Mouse (Mus musculus) kidney, embryonic 15.5 days (tissue): ENCODE results near the gene Foxo4. TPM values are rescaled to one million over a fixed set of nuclear protein-coding genes. Genes with fewer than 3 reads are reported as not detected.

ENCODE experiments used
- ATAC-seq: fragments of 200-750 bp; cut with Nextera tagmentation; replicated peaks from 2 replicates; pipeline ENCODE4 v1.8.0; 2017; ENCODE audit warnings: moderate TSS enrichment; ENCODE audit not compliant: low FRiP score
- H3K27ac ChIP-seq: fragments of 300-500 bp; sonication (generic); 2 replicates; pipeline ENCODE4 v1.5.1; 2015; ENCODE audit warnings: mild to moderate bottlenecking, inconsistent platforms
- H3K27me3 ChIP-seq: fragments of 300-500 bp; sonication (generic); 2 replicates; pipeline ENCODE4 v1.6.1; 2015; ENCODE audit warnings: inconsistent platforms
- H3K36me3 ChIP-seq: fragments of 300-500 bp; sonication (generic); 2 replicates; pipeline ENCODE4 v1.6.1; 2015; ENCODE audit warnings: inconsistent platforms
- H3K4me1 ChIP-seq: fragments of 300-500 bp; sonication (generic); 2 replicates; pipeline ENCODE4 v1.6.1; 2015; ENCODE audit warnings: inconsistent platforms
- H3K4me2 ChIP-seq: fragments of 300-500 bp; sonication (generic); 2 replicates; pipeline ENCODE4 v1.6.1; 2015; ENCODE audit warnings: moderate library complexity, mild to moderate bottlenecking, inconsistent platforms
- H3K4me3 ChIP-seq: fragments of 300-500 bp; sonication (generic); replicated peaks from 2 replicates; pipeline ENCODE4 v1.5.1; 2015; ENCODE audit warnings: mild to moderate bottlenecking, inconsistent platforms
- H3K9ac ChIP-seq: fragments of 300-500 bp; sonication (generic); 2 replicates; pipeline ENCODE4 v1.6.1; 2015; ENCODE audit warnings: mild to moderate bottlenecking, inconsistent platforms
- H3K9me3 ChIP-seq: fragments of 300-500 bp; sonication (generic); replicated peaks from 2 replicates; pipeline ENCODE4 v1.6.1; 2016; ENCODE audit warnings: inconsistent platforms
- WGBS: fragments of 180-500 bp; shearing (Covaris S2); methylation state at CpG from one replicate; pipeline ENCODE4 v1.1.7; 2015; ENCODE audit warnings: mixed read lengths; 5-methylcytosine and 5-hydroxymethylcytosine counted together
- polyA plus RNA-seq: library from polyadenylated mRNA; unstranded; fragments of >200 nt; fragmentation: Nextera tagmentation; extraction: Ambion mirVana; gene quantifications from 2 replicates; pipeline ENCODE4 v1.2.1, GENCODE M21; 2015

The Foxo4 gene
- polyA plus RNA-seq = 3.2 and 3.3 TPM in 2 replicates

DNA sequence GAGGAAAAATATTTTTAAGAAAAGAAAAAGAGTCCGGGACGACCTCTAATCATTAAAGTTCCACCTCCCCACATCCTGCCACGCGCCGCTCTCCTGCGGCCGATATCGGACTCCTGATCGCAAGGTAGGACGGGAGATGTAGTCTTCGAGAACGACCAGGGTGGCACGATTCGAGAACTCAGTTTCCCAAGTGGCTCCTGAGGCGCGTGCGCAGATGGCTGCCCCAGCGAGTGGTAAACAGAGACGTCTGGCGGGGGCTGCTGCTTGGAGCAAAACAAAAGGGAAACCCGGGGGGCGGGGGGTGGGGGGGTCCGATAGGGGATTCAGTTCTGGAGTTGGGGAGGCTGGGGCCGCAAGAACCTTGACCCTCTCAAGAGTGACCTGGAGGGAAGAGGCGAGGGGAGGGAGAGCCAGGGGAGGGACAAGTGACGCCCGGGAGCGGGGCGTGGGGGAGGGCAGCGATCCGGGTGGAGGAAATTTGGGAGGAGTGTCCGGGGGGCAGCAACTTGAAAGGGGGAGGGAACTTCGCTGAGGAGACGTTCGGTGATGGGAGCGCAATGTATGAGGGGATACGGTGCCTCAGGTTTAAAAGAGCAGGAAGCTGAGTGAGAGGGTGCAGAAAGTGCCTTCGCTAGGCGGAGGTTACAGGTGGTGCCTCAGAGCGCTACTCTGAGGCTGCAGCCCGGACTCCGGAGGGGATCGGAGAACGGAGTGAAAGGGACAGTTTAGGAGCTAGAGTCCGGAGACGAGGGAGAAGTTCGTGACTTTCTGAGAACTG, at the start of gene Foxo4:
Gene Foxo4, plus strand, starts transcription at position 577 of the 778 bp plus-strand sequence.
- WGBS = 21% methylated on average over 47 of the region's 47 CpGs

GRCm38 (mm10) chrX:101221834-101222795, 32.2 kb upstream of the Foxo4 start, which contains the start of gene Snx12:
Snx12 (minus strand) TSS chrX:101222563.
- Histone ChIP-seq H3K36me3 (no peaks in the 10 kb centered on the region), H3K4me3 (peak within 1 kb of the TSS; percentile 59), H3K9me3 (no peaks in the 10 kb centered on the region), H3K4me1 (0 out of 2 replicates have a peak, but pooled peaks cover 4% of the 10 kb centered on the region), H3K27ac (peak within 1 kb of the TSS; percentile 81), H3K4me2 (peak within 1 kb of the TSS; percentile 58), H3K27me3 (peaks cover 35% of the 10 kb centered on the region), H3K9ac (peak within 1 kb of the TSS; percentile 48)
- WGBS = 23% methylated on average over 55 of the region's 55 CpGs
- ATAC-seq = peak; percentile 96

More for the DNA sequence above, at the start of gene Foxo4:
- Histone ChIP-seq H3K9me3 (no peaks in the 10 kb centered on the region), H3K4me1 (peaks cover 6% of the 10 kb centered on the region), H3K27me3 (peaks cover 19% of the 10 kb centered on the region), H3K27ac (peak within 1 kb of the TSS; percentile 79), H3K4me3 (peak within 1 kb of the TSS; percentile 50), H3K4me2 (peak within 1 kb of the TSS; percentile 61), H3K9ac (peak within 1 kb of the TSS; percentile 49), H3K36me3 (0 out of 2 replicates have a peak, but pooled peaks cover 7% of the 10 kb centered on the region)
- ATAC-seq = peak; percentile 94

DNA sequence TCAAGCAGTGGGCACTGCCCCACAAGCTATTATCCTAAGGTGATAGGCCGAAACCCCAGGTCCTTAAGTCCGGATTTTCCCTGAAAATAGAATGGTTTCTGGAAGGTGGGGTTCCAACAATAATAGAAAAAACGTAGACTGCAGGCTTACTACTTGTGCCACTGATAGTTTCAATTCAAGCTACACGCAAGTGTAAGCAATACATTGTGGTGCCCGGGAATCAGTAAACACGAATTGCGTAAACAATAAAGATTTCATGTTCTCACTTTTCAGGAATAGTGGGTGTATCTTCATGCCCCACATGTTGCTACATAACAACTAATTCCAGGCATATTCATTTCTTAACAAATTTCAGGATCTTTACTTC, 31.5 kb upstream of the Foxo4 start:
- ATAC-seq = no peak; the same call in 1 of the 2 replicates
- 34% methylated on average over 7 of the region's 7 CpGs for WGBS
- Histone ChIP-seq H3K4me1 (0 out of 2 replicates have a peak, but pooled peaks cover 4% of the 10 kb centered on the region), H3K4me3 (peak overlapping the region; percentile 59), H3K36me3 (no peaks in the 10 kb centered on the region), H3K27me3 (peaks cover 33% of the 10 kb centered on the region), H3K9ac (no peak overlapping the region), H3K4me2 (peak overlapping the region; percentile 58), H3K27ac (peak overlapping the region; percentile 62), H3K9me3 (no peaks in the 10 kb centered on the region)

- no peak for ATAC-seq
- H3K9ac ChIP-seq = no peak overlapping the region
- H3K36me3 ChIP-seq = no peaks in the 10 kb centered on the region
- H3K27me3 ChIP-seq = peaks cover 29% of the 10 kb centered on the region
- H3K9me3 ChIP-seq = no peaks in the 10 kb centered on the region
- no peak overlapping the region for H3K4me2 ChIP-seq
- no peaks in the 10 kb centered on the region for H3K4me1 ChIP-seq
- WGBS = 20% methylated on average over 1 of the region's 1 CpGs
- H3K4me3 ChIP-seq = no peak overlapping the region
- H3K27ac ChIP-seq = no peak overlapping the region
Measured at GRCm38 (mm10) chrX:101245011-101245410, 9.3 kb upstream of the Foxo4 start.

DNA sequence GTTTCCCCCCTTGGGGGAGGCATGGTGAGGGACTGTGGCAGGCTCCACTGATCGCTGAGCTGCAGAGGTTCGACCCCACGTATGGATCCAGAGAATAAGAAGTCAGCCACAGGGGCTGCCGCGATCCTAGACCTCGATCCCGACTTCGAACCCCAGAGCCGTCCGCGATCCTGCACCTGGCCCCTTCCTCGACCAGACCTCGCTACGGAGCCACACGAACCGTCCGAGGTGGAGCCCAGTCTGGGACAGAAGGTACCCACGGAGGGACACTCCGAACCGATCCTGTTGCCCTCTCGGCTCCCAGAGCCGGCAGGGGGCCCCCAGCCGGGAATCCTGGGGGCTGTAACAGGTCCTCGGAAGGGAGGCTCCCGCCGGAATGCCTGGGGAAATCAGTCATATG, 412 bp downstream of the Foxo4 start:
- Histone ChIP-seq H3K9ac (peak overlapping the region; percentile 49), H3K4me2 (peak overlapping the region; percentile 61), H3K27ac (peak overlapping the region; percentile 79), H3K4me3 (peak overlapping the region; percentile 50), H3K36me3 (0 out of 2 replicates have a peak, but pooled peaks cover 7% of the 10 kb centered on the region), H3K4me1 (peaks cover 6% of the 10 kb centered on the region), H3K9me3 (no peaks in the 10 kb centered on the region), H3K27me3 (peaks cover 19% of the 10 kb centered on the region)
- peak; percentile 57 for ATAC-seq
- WGBS = 33% methylated on average over 26 of the region's 26 CpGs

DNA sequence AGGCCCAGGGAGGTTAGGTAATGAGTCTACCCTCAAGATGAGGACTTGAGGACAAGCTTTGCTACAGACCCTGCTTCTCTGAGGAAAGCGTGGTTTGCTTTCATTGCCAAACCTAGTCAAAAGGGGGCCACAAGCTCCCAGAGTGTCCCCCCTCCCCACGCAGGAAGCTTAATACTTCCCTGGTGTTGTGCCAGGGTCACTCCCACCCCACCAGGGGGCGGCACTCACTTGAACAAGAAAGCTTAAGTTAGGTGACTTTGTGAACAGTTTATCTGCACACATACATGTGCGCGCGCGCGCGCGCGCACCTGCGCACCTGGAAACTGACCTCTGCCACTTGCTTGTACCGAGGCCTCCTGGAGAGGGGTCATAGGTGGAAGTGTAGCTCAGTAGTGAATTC, 2.3 kb downstream of the Foxo4 start:
- Histone ChIP-seq H3K4me1 (peaks cover 20% of the 10 kb centered on the region), H3K27me3 (peaks cover 19% of the 10 kb centered on the region), H3K36me3 (0 out of 2 replicates have a peak, but pooled peaks cover 7% of the 10 kb centered on the region), H3K9me3 (no peaks in the 10 kb centered on the region), H3K4me2 (peak overlapping the region; percentile 61; the same call in 1 of the 2 replicates), H3K4me3 (peak overlapping the region; percentile 50; the same call in 1 of the 2 replicates), H3K27ac (no peak overlapping the region), H3K9ac (no peak overlapping the region)
- 83% methylated on average over 13 of the region's 13 CpGs for WGBS
- no peak for ATAC-seq

GRCm38 (mm10) chrX:101260441-101261325, 6.4 kb downstream of the Foxo4 start:
- WGBS = 22% methylated on average over 9 of the region's 13 CpGs
- 0 out of 2 replicates have a peak, but pooled peaks cover 7% of the 10 kb centered on the region for H3K36me3 ChIP-seq
- H3K27me3 ChIP-seq = peaks cover 32% of the 10 kb centered on the region
- H3K4me2 ChIP-seq = 0 out of 2 replicates have a peak overlapping the region, but pooled peaks have one; percentile 16
- peak; percentile 81 for ATAC-seq
- no peaks in the 10 kb centered on the region for H3K9me3 ChIP-seq
- peaks cover 31% of the 10 kb centered on the region for H3K4me1 ChIP-seq
- no peak overlapping the region for H3K9ac ChIP-seq
- peak overlapping the region; percentile 84 for H3K27ac ChIP-seq
- H3K4me3 ChIP-seq = no peak overlapping the region

GRCm38 (mm10) chrX:101263892-101264291, 9.6 kb downstream of the Foxo4 start, which contains the start of gene Gm614:
Gm614 (minus strand) TSS chrX:101263992.
- H3K9me3 ChIP-seq = no peaks in the 10 kb centered on the region
- ATAC-seq = no peak
- peaks cover 24% of the 10 kb centered on the region for H3K27me3 ChIP-seq
- no peak within 1 kb of the TSS for H3K9ac ChIP-seq
- 89% methylated on average over 1 of the region's 1 CpGs for WGBS
- H3K4me2 ChIP-seq = no peak within 1 kb of the TSS
- 0 out of 2 replicates have a peak, but pooled peaks cover 2% of the 10 kb centered on the region for H3K36me3 ChIP-seq
- no peak within 1 kb of the TSS for H3K27ac ChIP-seq
- no peak within 1 kb of the TSS for H3K4me3 ChIP-seq
- H3K4me1 ChIP-seq = peaks cover 29% of the 10 kb centered on the region

DNA sequence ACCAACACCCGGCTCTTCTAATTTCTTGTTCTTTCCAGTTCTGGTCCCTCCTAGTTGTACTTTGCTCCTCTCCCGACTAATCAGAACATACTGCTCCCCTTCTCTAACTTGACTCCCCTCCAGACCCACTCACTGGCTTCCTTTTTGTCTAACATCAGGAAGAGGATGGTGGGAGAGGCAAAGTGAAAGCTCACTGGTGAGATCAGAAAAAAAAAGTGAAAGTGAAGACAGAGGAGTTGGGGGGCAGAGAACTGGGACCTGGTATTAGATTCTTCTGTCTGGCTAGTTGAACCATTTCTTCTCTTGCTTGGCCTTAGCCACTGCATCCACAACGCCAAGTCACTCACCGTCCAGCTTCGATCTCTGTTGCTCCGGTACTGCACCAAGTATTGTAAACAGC, 12.3 kb downstream of the Foxo4 start:
- Histone ChIP-seq H3K4me2 (no peak overlapping the region), H3K27me3 (peaks cover 24% of the 10 kb centered on the region), H3K4me1 (peaks cover 14% of the 10 kb centered on the region), H3K27ac (no peak overlapping the region), H3K9me3 (no peaks in the 10 kb centered on the region), H3K36me3 (no peaks in the 10 kb centered on the region), H3K4me3 (no peak overlapping the region), H3K9ac (no peak overlapping the region)
- no peak for ATAC-seq
- 94% methylated on average over 6 of the region's 6 CpGs for WGBS

- Histone ChIP-seq H3K27me3 (peaks cover 21% of the 10 kb centered on the region; the same call in 1 of the 2 replicates), H3K27ac (no peak within 1 kb of the TSS), H3K4me1 (peaks cover 14% of the 10 kb centered on the region), H3K9me3 (no peaks in the 10 kb centered on the region), H3K36me3 (no peaks in the 10 kb centered on the region), H3K4me2 (peak within 1 kb of the TSS; percentile 19; the same call in 1 of the 2 replicates), H3K9ac (no peak within 1 kb of the TSS), H3K4me3 (0 out of 2 replicates have a peak within 1 kb of the TSS, but pooled peaks have one; percentile 6)
- no peak for ATAC-seq
- 58% methylated on average over 5 of the region's 5 CpGs for WGBS
Measured at GRCm38 (mm10) chrX:101268025-101268754, 13.9 kb downstream of the Foxo4 start, which contains the start of gene Il2rg. Il2rg (minus strand) TSS chrX:101268255.
